Mouse (Mus musculus) limb, embryonic 15.5 days (tissue): Measurements from ENCODE around the gene Olfr201. TPM values are rescaled to one million over a fixed set of nuclear protein-coding genes. Genes with fewer than 3 reads are reported as not detected.

Experiments
- polyA plus RNA-seq: library from polyadenylated mRNA; unstranded; fragments of >200 nt; fragmentation: Nextera tagmentation; extraction: Ambion mirVana; gene quantifications from 2 replicates; pipeline ENCODE4 v1.2.1, GENCODE M21; 2015

The Olfr201 gene
- polyA plus RNA-seq, 1 experiment from 2014 or later: not detected

Other genes starting within 250 kb of the Olfr201 start
- not detected in 2 replicates for gene Olfr186, start 242.3 kb downstream of the Olfr201 start, polyA plus RNA-seq
- not detected in 2 replicates for gene Olfr187, start 232.9 kb downstream of the Olfr201 start, polyA plus RNA-seq
- not detected in 2 replicates for gene Olfr190, start 194.6 kb downstream of the Olfr201 start, polyA plus RNA-seq
- gene Olfr191, start 182.8 kb downstream of the Olfr201 start, polyA plus RNA-seq: not detected in 2 replicates
- not detected in 2 replicates for gene Olfr193, start 160.8 kb downstream of the Olfr201 start, polyA plus RNA-seq
- gene Olfr194, start 151.6 kb downstream of the Olfr201 start, polyA plus RNA-seq: not detected in 2 replicates
- not detected in 2 replicates for gene Olfr195, start 125.6 kb downstream of the Olfr201 start, polyA plus RNA-seq
- not detected in 2 replicates for gene Olfr196, start 102.2 kb downstream of the Olfr201 start, polyA plus RNA-seq
- gene Olfr198, start 69.1 kb downstream of the Olfr201 start, polyA plus RNA-seq: not detected in 2 replicates
- not detected in 2 replicates for gene Olfr199, start 52.9 kb downstream of the Olfr201 start, polyA plus RNA-seq
- not detected in 2 replicates for gene Olfr202, start 14.2 kb upstream of the Olfr201 start, polyA plus RNA-seq
- not detected in 2 replicates for gene Olfr203, start 26.2 kb upstream of the Olfr201 start, polyA plus RNA-seq
- gene Olfr204, start 45.6 kb upstream of the Olfr201 start, polyA plus RNA-seq: not detected in 2 replicates
- gene Olfr205, start 58.5 kb upstream of the Olfr201 start, polyA plus RNA-seq: not detected in 2 replicates
- not detected in 2 replicates for gene Olfr206, start 76.6 kb upstream of the Olfr201 start, polyA plus RNA-seq
- gene Olfr209, start 91.4 kb upstream of the Olfr201 start, polyA plus RNA-seq: not detected in 2 replicates
- not detected in 2 replicates for gene Gabrr3, start 134.7 kb upstream of the Olfr201 start, polyA plus RNA-seq
- 33.4 and 34.3 TPM in 2 replicates for gene Riox2, start 199.1 kb upstream of the Olfr201 start, polyA plus RNA-seq